Mouse (Mus musculus): ENCODE data around the gene Fank1. TPM values are rescaled to one million over a fixed set of nuclear protein-coding genes. Genes with fewer than 3 reads are reported as not detected.

The Fank1 gene
- polyA plus RNA-seq, 1 experiment from 2014 or later, result 2.2 TPM

- Histone ChIP-seq H3K4me3 (ENCODE audit: low read depth, low read length) (no peak overlapping the region), H3K9ac (ENCODE audit: low read depth, low read length) (no peak overlapping the region), H3K36me3 (ENCODE audit: control insufficient read depth, insufficient read depth, low read length) (no peaks in the 10 kb centered on the region), H3K4me2 (replicated peaks; ENCODE audit: low read depth, low read length) (no peak overlapping the region), H3K4me1 (replicated peaks; ENCODE audit: control insufficient read depth, insufficient read depth, low read length) (no peaks in the 10 kb centered on the region), H3K9me3 (ENCODE audit: control insufficient read depth, low read length) (no peaks in the 10 kb centered on the region), H3K27me3 (ENCODE audit: control insufficient read depth, insufficient read depth, low read length) (no peaks in the 10 kb centered on the region), H3K27ac (ENCODE audit: low read depth, low read length) (no peak overlapping the region)
- 88% methylated on average over 3 of the region's 3 CpGs for WGBS
- ATAC-seq (ENCODE audit: low FRiP score) (no peak), DNase-seq (ENCODE audit: low spot score) (no peak)
Observed at GRCm38 (mm10) chr7:133911881-133912280, 135.2 kb downstream of the Fank1 start.

DNA sequence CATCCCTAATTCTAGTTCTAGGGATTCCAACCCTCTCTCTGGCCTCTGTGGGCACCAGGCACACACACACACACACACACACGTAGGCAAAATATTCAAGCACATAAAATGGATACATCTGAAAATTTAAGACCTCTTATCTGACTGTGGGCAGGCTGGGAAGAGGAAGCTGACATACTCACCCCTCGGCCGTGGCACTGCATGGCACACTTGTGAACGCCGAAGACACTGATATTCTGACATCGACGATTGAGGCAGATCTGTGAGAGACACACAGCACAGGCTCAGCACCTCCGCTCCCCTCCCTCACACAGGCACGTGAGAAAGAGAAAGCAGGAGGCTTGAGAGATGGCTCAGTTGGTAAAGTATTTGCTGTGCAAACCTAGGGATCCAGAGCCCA is 139.6 kb downstream of the Fank1 start:
- Histone ChIP-seq H3K4me1 (replicated peaks; ENCODE audit: control insufficient read depth, insufficient read depth, low read length) (no peaks in the 10 kb centered on the region), H3K9ac (ENCODE audit: low read depth, low read length) (no peak overlapping the region), H3K27ac (ENCODE audit: low read depth, low read length) (no peak overlapping the region), H3K36me3 (ENCODE audit: control insufficient read depth, insufficient read depth, low read length) (no peaks in the 10 kb centered on the region), H3K27me3 (ENCODE audit: control insufficient read depth, insufficient read depth, low read length) (no peaks in the 10 kb centered on the region), H3K4me2 (replicated peaks; ENCODE audit: low read depth, low read length) (no peak overlapping the region), H3K9me3 (ENCODE audit: control insufficient read depth, low read length) (no peaks in the 10 kb centered on the region), H3K4me3 (ENCODE audit: low read depth, low read length) (no peak overlapping the region)
- ATAC-seq (ENCODE audit: low FRiP score) (no peak), DNase-seq (ENCODE audit: low spot score) (no peak)
- 88% methylated on average over 9 of the region's 9 CpGs for WGBS

DNA sequence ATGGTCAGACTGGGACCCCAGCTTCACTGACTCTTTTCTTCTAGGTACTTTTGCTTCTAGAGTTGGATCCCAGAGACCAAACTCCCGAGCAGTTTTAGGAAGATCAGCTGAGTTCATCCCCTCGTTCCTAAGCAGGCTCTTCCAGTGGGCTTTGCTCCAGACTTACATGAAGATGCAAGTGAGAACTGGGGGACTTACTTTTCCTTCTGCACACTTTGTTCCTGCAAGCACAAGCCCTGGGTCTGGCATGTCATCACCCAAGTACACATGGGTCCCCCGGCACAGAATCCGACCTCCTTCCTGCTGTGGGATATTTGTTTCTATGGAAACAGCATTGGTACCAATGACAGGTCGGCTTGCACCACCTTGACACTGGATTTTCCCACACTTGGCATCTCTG is 142.6 kb downstream of the Fank1 start:
- no peak overlapping the region for H3K4me3 ChIP-seq (ENCODE audit: low read depth, low read length)
- H3K36me3 ChIP-seq (ENCODE audit: control insufficient read depth, insufficient read depth, low read length), result no peaks in the 10 kb centered on the region
- H3K4me1 ChIP-seq (replicated peaks; ENCODE audit: control insufficient read depth, insufficient read depth, low read length), result no peaks in the 10 kb centered on the region
- DNase-seq (ENCODE audit: low spot score) (no peak), ATAC-seq (ENCODE audit: low FRiP score) (no peak)
- no peak overlapping the region for H3K9ac ChIP-seq (ENCODE audit: low read depth, low read length)
- no peak overlapping the region for H3K27ac ChIP-seq (ENCODE audit: low read depth, low read length)
- WGBS, result 53% methylated on average over 5 of the region's 5 CpGs
- H3K9me3 ChIP-seq (ENCODE audit: control insufficient read depth, low read length), result no peaks in the 10 kb centered on the region
- H3K4me2 ChIP-seq (replicated peaks; ENCODE audit: low read depth, low read length), result no peak overlapping the region
- H3K27me3 ChIP-seq (ENCODE audit: control insufficient read depth, insufficient read depth, low read length), result no peaks in the 10 kb centered on the region

DNA sequence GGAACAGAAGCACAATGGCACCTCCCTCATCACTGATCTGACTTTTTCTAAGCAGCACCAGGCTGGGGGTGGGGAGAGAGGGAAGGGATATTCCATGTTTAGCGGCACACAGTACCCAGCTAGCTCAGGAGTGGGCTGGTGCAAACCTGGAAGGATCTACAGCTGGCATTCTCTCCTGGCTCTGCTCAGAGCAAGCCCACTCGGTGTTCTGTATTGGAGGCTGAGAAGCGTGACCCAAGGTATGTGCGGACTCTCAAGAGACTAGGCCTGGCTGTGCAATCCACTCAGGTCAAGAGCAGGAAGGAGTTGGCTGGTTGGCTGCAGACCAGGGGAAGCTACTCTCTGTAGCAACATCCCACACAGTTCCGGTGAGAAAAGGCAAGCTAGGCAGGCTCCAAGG is 143.3 kb downstream of the Fank1 start:
- Histone ChIP-seq H3K4me3 (ENCODE audit: low read depth, low read length) (no peak overlapping the region), H3K9ac (ENCODE audit: low read depth, low read length) (no peak overlapping the region), H3K4me2 (replicated peaks; ENCODE audit: low read depth, low read length) (no peak overlapping the region), H3K27me3 (ENCODE audit: control insufficient read depth, insufficient read depth, low read length) (no peaks in the 10 kb centered on the region), H3K4me1 (replicated peaks; ENCODE audit: control insufficient read depth, insufficient read depth, low read length) (no peaks in the 10 kb centered on the region), H3K27ac (ENCODE audit: low read depth, low read length) (no peak overlapping the region), H3K9me3 (ENCODE audit: control insufficient read depth, low read length) (no peaks in the 10 kb centered on the region), H3K36me3 (ENCODE audit: control insufficient read depth, insufficient read depth, low read length) (no peaks in the 10 kb centered on the region)
- no peak for DNase-seq (ENCODE audit: low spot score)
- WGBS, result 99% methylated on average over 5 of the region's 5 CpGs
- ATAC-seq (ENCODE audit: low FRiP score), result no peak

GRCm38 (mm10) chr7:133920724-133921123 is 144.1 kb downstream of the Fank1 start:
- Histone ChIP-seq H3K4me3 (ENCODE audit: low read depth, low read length) (no peak overlapping the region), H3K4me2 (replicated peaks; ENCODE audit: low read depth, low read length) (no peak overlapping the region), H3K27ac (ENCODE audit: low read depth, low read length) (no peak overlapping the region), H3K4me1 (replicated peaks; ENCODE audit: control insufficient read depth, insufficient read depth, low read length) (no peaks in the 10 kb centered on the region), H3K36me3 (ENCODE audit: control insufficient read depth, insufficient read depth, low read length) (no peaks in the 10 kb centered on the region), H3K27me3 (ENCODE audit: control insufficient read depth, insufficient read depth, low read length) (no peaks in the 10 kb centered on the region), H3K9me3 (ENCODE audit: control insufficient read depth, low read length) (no peaks in the 10 kb centered on the region), H3K9ac (ENCODE audit: low read depth, low read length) (no peak overlapping the region)
- no peak for DNase-seq (ENCODE audit: low spot score)
- ATAC-seq (ENCODE audit: low FRiP score), result no peak
- 78% methylated on average over 7 of the region's 7 CpGs for WGBS

- H3K27me3 ChIP-seq (ENCODE audit: control insufficient read depth, insufficient read depth, low read length), result no peaks in the 10 kb centered on the region
- no peak overlapping the region for H3K4me2 ChIP-seq (replicated peaks; ENCODE audit: low read depth, low read length)
- no peak overlapping the region for H3K27ac ChIP-seq (ENCODE audit: low read depth, low read length)
- ATAC-seq (ENCODE audit: low FRiP score) (no peak), DNase-seq (ENCODE audit: low spot score) (no peak)
- H3K36me3 ChIP-seq (ENCODE audit: control insufficient read depth, insufficient read depth, low read length), result no peaks in the 10 kb centered on the region
- no peak overlapping the region for H3K9ac ChIP-seq (ENCODE audit: low read depth, low read length)
- no peak overlapping the region for H3K4me3 ChIP-seq (ENCODE audit: low read depth, low read length)
- H3K9me3 ChIP-seq (ENCODE audit: control insufficient read depth, low read length), result no peaks in the 10 kb centered on the region
- H3K4me1 ChIP-seq (replicated peaks; ENCODE audit: control insufficient read depth, insufficient read depth, low read length), result no peaks in the 10 kb centered on the region
- WGBS, result 98% methylated on average over 4 of the region's 4 CpGs
Observed at GRCm38 (mm10) chr7:133921291-133921690, 144.6 kb downstream of the Fank1 start.

GRCm38 (mm10) chr7:133923994-133924393 is 147.3 kb downstream of the Fank1 start:
- no peak for DNase-seq (ENCODE audit: low spot score)
- H3K4me3 ChIP-seq (ENCODE audit: low read depth, low read length), result no peak overlapping the region
- H3K4me1 ChIP-seq (replicated peaks; ENCODE audit: control insufficient read depth, insufficient read depth, low read length), result no peaks in the 10 kb centered on the region
- no peaks in the 10 kb centered on the region for H3K9me3 ChIP-seq (ENCODE audit: control insufficient read depth, low read length)
- H3K36me3 ChIP-seq (ENCODE audit: control insufficient read depth, insufficient read depth, low read length), result no peaks in the 10 kb centered on the region
- no peak for ATAC-seq (ENCODE audit: low FRiP score)
- no peak overlapping the region for H3K27ac ChIP-seq (ENCODE audit: low read depth, low read length)
- WGBS, result 80% methylated on average over 6 of the region's 6 CpGs
- no peak overlapping the region for H3K4me2 ChIP-seq (replicated peaks; ENCODE audit: low read depth, low read length)
- no peak overlapping the region for H3K9ac ChIP-seq (ENCODE audit: low read depth, low read length)
- no peaks in the 10 kb centered on the region for H3K27me3 ChIP-seq (ENCODE audit: control insufficient read depth, insufficient read depth, low read length)

GRCm38 (mm10) chr7:133925771-133926170 is 149.1 kb downstream of the Fank1 start:
- WGBS, result 26% methylated on average over 2 of the region's 2 CpGs
- DNase-seq (ENCODE audit: low spot score) (no peak), ATAC-seq (ENCODE audit: low FRiP score) (no peak)
- H3K4me3 ChIP-seq (ENCODE audit: low read depth, low read length), result no peak overlapping the region
- H3K4me2 ChIP-seq (replicated peaks; ENCODE audit: low read depth, low read length), result no peak overlapping the region
- H3K9me3 ChIP-seq (ENCODE audit: control insufficient read depth, low read length), result no peaks in the 10 kb centered on the region
- no peak overlapping the region for H3K27ac ChIP-seq (ENCODE audit: low read depth, low read length)
- H3K9ac ChIP-seq (ENCODE audit: low read depth, low read length), result no peak overlapping the region
- H3K4me1 ChIP-seq (replicated peaks; ENCODE audit: control insufficient read depth, insufficient read depth, low read length), result no peaks in the 10 kb centered on the region
- H3K27me3 ChIP-seq (ENCODE audit: control insufficient read depth, insufficient read depth, low read length), result no peaks in the 10 kb centered on the region
- no peaks in the 10 kb centered on the region for H3K36me3 ChIP-seq (ENCODE audit: control insufficient read depth, insufficient read depth, low read length)

DNA sequence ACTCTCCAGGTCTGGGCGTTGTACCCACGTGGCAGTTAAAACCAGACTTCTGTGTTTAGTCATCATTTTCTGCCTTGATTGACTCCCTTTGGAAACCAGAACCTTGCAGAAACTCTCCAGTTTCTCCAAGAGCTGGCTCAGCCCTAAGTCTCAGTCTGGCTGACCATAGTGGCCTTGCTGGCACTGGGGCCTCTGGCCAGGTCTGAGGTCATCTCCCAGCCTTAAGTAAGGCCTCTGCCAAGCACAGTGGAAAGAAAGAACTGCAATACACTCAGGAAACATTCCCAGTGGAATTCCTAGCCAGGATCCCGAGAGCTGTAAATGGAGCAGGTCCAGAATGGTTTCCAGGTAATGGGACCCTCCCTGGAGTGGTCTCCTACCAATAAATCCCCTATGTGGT is 152.3 kb downstream of the Fank1 start:
- H3K4me2 ChIP-seq (replicated peaks; ENCODE audit: low read depth, low read length), result no peak overlapping the region
- H3K36me3 ChIP-seq (ENCODE audit: control insufficient read depth, insufficient read depth, low read length), result no peaks in the 10 kb centered on the region
- ATAC-seq (ENCODE audit: low FRiP score) (no peak), DNase-seq (ENCODE audit: low spot score) (no peak)
- WGBS, result 83% methylated on average over 3 of the region's 3 CpGs
- H3K27ac ChIP-seq (ENCODE audit: low read depth, low read length), result no peak overlapping the region
- no peaks in the 10 kb centered on the region for H3K27me3 ChIP-seq (ENCODE audit: control insufficient read depth, insufficient read depth, low read length)
- no peaks in the 10 kb centered on the region for H3K4me1 ChIP-seq (replicated peaks; ENCODE audit: control insufficient read depth, insufficient read depth, low read length)
- no peak overlapping the region for H3K4me3 ChIP-seq (ENCODE audit: low read depth, low read length)
- H3K9me3 ChIP-seq (ENCODE audit: control insufficient read depth, low read length), result no peaks in the 10 kb centered on the region
- H3K9ac ChIP-seq (ENCODE audit: low read depth, low read length), result no peak overlapping the region
